11 mouse cellular contexts compared by ENCODE assay signal in the genomic region with DNA sequence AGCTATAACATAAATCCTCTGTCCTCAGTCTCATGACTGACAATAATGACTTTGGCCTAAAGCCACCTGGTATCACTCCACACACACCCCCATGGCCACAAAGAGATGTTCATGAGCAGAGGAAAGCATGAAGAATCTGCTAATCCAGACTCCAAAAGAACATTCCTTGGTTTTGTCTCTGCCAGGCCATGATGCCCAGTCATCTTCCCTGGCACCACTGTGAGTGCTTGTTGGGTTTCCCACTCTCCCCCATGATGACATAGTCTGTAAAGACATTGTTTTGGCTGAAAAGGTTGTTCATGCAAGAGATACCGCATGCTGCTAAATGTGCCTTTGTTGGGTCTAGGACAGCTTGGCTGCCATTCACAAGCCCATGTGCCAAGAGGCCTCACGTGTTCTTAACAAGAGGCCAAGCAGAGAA.
DNase-seq lines count a peak whose midpoint lies in the region; ATAC-seq and TF ChIP-seq lines count a peak whose summit lies in the region.
"Had no signal": no experiment of that assay in that cellular context is flagged by ENCODE, and none has a peak within 500 bp of the region (broad histone marks: within the 10 kb centered on the region; RNA-seq: fewer than 3 reads in every experiment).

No protein-coding gene starts in this region.

- no peak overlapping the region for H3K27ac ChIP-seq in forebrain, embryonic 13.5 days
- H3K27ac ChIP-seq in forebrain, embryonic 12.5 days = no peak overlapping the region
- H3K27ac ChIP-seq in left cerebral cortex, adult 2 months = no peak overlapping the region
- H3K27ac ChIP-seq in kidney, embryonic 16.5 days (ENCODE audit: low read length) = no peak overlapping the region
- H3K27ac ChIP-seq: liver, embryonic 15.5 days; stomach, embryonic 15.5 days had no signal

- ATAC-seq in forebrain, embryonic 13.5 days = peak; percentile 82
- ATAC-seq in forebrain, embryonic 12.5 days (ENCODE audit: low FRiP score) = no peak
- ATAC-seq in kidney, embryonic 16.5 days (ENCODE audit: low FRiP score, low TSS enrichment) = no peak
- ATAC-seq: intestine, postnatal 0 days had no signal

- no peaks in the 10 kb centered on the region for H3K36me3 ChIP-seq in forebrain, embryonic 13.5 days (ENCODE audit: poor library complexity, severe bottlenecking)
- no peaks in the 10 kb centered on the region for H3K36me3 ChIP-seq in forebrain, embryonic 12.5 days (replicated peaks)
- H3K36me3 ChIP-seq in kidney, embryonic 16.5 days (ENCODE audit: insufficient read depth, low read length) = no peaks in the 10 kb centered on the region
- H3K36me3 ChIP-seq: liver, embryonic 15.5 days; stomach, embryonic 15.5 days had no signal

- no peak overlapping the region for H3K4me2 ChIP-seq in forebrain, embryonic 13.5 days
- no peak overlapping the region for H3K4me2 ChIP-seq in forebrain, embryonic 12.5 days
- no peak overlapping the region for H3K4me2 ChIP-seq in kidney, embryonic 16.5 days (replicated peaks; ENCODE audit: low read depth, low read length)
- H3K4me2 ChIP-seq: liver, embryonic 15.5 days; stomach, embryonic 15.5 days had no signal

- intact Hi-C loops in left cerebral cortex, postnatal 4 days (cut with DNase I) = no loop called here
- intact Hi-C loops in left cerebral cortex, adult 2 months (cut with DNase I) = no loop called here

- H3K4me3 ChIP-seq in forebrain, embryonic 13.5 days = no peak overlapping the region
- no peak overlapping the region for H3K4me3 ChIP-seq in forebrain, embryonic 12.5 days (replicated peaks)
- H3K4me3 ChIP-seq in left cerebral cortex, adult 2 months = no peak overlapping the region
- no peak overlapping the region for H3K4me3 ChIP-seq in kidney, embryonic 16.5 days (ENCODE audit: low read length)
- H3K4me3 ChIP-seq: liver, embryonic 15.5 days; stomach, embryonic 15.5 days had no signal

- H3K9me3 ChIP-seq in forebrain, embryonic 13.5 days (replicated peaks) = no peaks in the 10 kb centered on the region
- H3K9me3 ChIP-seq in forebrain, embryonic 12.5 days = no peaks in the 10 kb centered on the region
- H3K9me3 ChIP-seq in kidney, embryonic 16.5 days (ENCODE audit: low read length) = no peaks in the 10 kb centered on the region
- H3K9me3 ChIP-seq: liver, embryonic 15.5 days; stomach, embryonic 15.5 days had no signal

- no peaks in the 10 kb centered on the region for H3K4me1 ChIP-seq in forebrain, embryonic 13.5 days
- H3K4me1 ChIP-seq in forebrain, embryonic 12.5 days = peaks cover 3% of the 10 kb centered on the region; the same call in 1 of the 2 replicates
- H3K4me1 ChIP-seq in kidney, embryonic 16.5 days (ENCODE audit: insufficient read depth, low read length) = peaks cover 13% of the 10 kb centered on the region; the same call in 1 of the 2 replicates
- H3K4me1 ChIP-seq: liver, embryonic 15.5 days; stomach, embryonic 15.5 days had no signal

- no peak overlapping the region for H3K9ac ChIP-seq in forebrain, embryonic 13.5 days
- H3K9ac ChIP-seq in forebrain, embryonic 12.5 days = no peak overlapping the region
- H3K9ac ChIP-seq in kidney, embryonic 16.5 days (replicated peaks; ENCODE audit: low read length) = no peak overlapping the region
- H3K9ac ChIP-seq: liver, embryonic 15.5 days; stomach, embryonic 15.5 days had no signal

- no peak for TF ChIP-seq CTCF in left cerebral cortex, adult 2 months (IDR thresholded peaks at IDR 0.05)

- peak; percentile 50 for DNase-seq in left cerebral cortex, postnatal 4 days
- DNase-seq in left cerebral cortex, adult 2 months (ENCODE audit: extremely low spot score in 1 of 2, low spot score in 2 of 2) = no peak
- peak; percentile 22 to 55 for DNase-seq in gastrocnemius, adult 8-10 months (ENCODE audit: low spot score in 2 of 2)
- peak; percentile 44 for DNase-seq in lung, postnatal 14 days
- DNase-seq in thymus, adult 18-20 months = no peak

- WGBS in forebrain, embryonic 13.5 days = 70% methylated on average over 2 of the region's 2 CpGs
- WGBS in forebrain, embryonic 12.5 days = 88% methylated on average over 2 of the region's 2 CpGs
- 87% methylated on average over 2 of the region's 2 CpGs for WGBS in kidney, embryonic 16.5 days

- H3K27me3 ChIP-seq in forebrain, embryonic 13.5 days = no peaks in the 10 kb centered on the region
- no peaks in the 10 kb centered on the region for H3K27me3 ChIP-seq in forebrain, embryonic 12.5 days
- no peaks in the 10 kb centered on the region for H3K27me3 ChIP-seq in kidney, embryonic 16.5 days (ENCODE audit: insufficient read depth, low read length)
- H3K27me3 ChIP-seq: liver, embryonic 15.5 days; stomach, embryonic 15.5 days had no signal

Comparison
In these comparisons a context has a peak if more than half of its experiments do, and no peak if none do; other contexts are left out.
1. DNase-seq: peak in left cerebral cortex, postnatal 4 days (single experiment), gastrocnemius, adult 8-10 months (2 of 2) and lung, postnatal 14 days (single experiment); none in left cerebral cortex, adult 2 months (0 of 2) and thymus, adult 18-20 months (0 of 2).